Mouse (Mus musculus): ENCODE data around the gene Atp8b3. TPM values are rescaled to one million over a fixed set of nuclear protein-coding genes. Genes with fewer than 3 reads are reported as not detected.

Gene Atp8b3
- total RNA-seq, 2 experiments from 2014 or later = not detected

- peak; percentile 32 to 40 for DNase-seq
- intact Hi-C loops (cut with DNase I) = loop anchor here (10.0 kb wide), 1 partner anchor 229 kb away; no protein-coding TSS in a partner anchor
These were observed 5.2 kb downstream of the Atp8b3 start for GRCm38 (mm10) chr10:80533704-80534103.

GRCm38 (mm10) chr10:80532783-80533182 is 6.1 kb downstream of the Atp8b3 start:
- DNase-seq = no peak
- intact Hi-C loops (cut with DNase I) = loop anchor here (10.0 kb wide), 1 partner anchor 228 kb away; no protein-coding TSS in a partner anchor

- DNase-seq = no peak
- intact Hi-C loops (cut with DNase I) = no loop called here
These were observed 12.8 kb downstream of the Atp8b3 start for GRCm38 (mm10) chr10:80526172-80526571.

GRCm38 (mm10) chr10:80523299-80523698 is 15.6 kb downstream of the Atp8b3 start:
- intact Hi-C loops (cut with DNase I) = no loop called here
- no peak for DNase-seq

- intact Hi-C loops (cut with DNase I) = no loop called here
- no peak for DNase-seq
These were observed 19.6 kb downstream of the Atp8b3 start for GRCm38 (mm10) chr10:80519287-80519686.

DNA sequence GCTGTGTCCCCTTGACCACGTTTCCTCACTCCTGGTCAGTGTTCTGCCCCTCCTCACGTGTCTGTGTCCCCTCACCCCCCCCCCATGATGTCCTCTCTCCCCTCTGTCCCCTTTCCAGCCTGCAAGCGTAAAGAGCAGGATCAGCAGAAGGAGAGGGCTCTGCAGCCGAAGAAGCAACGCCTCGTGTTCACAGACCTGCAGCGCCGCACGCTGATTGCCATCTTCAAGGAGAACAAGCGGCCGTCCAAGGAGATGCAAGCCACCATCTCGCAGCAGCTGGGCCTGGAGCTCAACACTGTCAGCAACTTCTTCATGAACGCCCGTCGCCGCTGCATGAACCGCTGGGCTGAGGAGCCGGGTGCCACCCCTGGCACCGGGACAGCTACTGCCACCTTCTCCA is 25.2 kb downstream of the Atp8b3 start:
- intact Hi-C loops (cut with DNase I) = no loop called here
- DNase-seq = no peak

DNA sequence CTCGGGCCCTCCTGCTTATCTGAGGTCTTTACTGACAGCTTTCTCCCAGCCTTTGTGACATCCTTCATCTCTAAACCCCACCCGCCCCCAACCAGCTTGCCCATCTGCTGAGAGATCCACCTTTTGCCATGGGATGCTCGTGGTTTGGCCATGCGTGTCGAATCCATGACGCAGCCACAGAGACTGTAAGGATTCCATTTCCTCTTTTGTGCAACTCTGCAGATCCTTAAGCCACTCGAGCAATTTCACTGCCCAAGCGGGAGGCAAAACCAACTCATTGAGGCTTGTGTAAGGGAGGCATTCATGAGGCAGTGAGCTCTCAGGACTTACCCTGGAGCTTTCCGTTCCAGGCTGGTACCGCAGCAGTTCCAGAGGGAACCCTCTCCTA is 28.7 kb downstream of the Atp8b3 start:
- intact Hi-C loops (cut with DNase I) = no loop called here
- no peak for DNase-seq

- intact Hi-C loops (cut with DNase I) = loop anchor here (1.0 to 5.0 kb wide), 2 partner anchors 63 to 132 kb away; no protein-coding TSS in a partner anchor
These were observed 29.3 kb downstream of the Atp8b3 start for GRCm38 (mm10) chr10:80509412-80510272.

GRCm38 (mm10) chr10:80506222-80506621 is 32.7 kb downstream of the Atp8b3 start:
- intact Hi-C loops (cut with DNase I) = loop anchor here (2.0 to 5.0 kb wide), 2 partner anchors 51 to 129 kb away; no protein-coding TSS in a partner anchor
- peak; percentile 63 to 84 for DNase-seq

More at GRCm38 (mm10) chr10:80509412-80510272, 29.3 kb downstream of the Atp8b3 start:
- DNase-seq = peak; percentile 85 to 92

- DNase-seq = no peak
- intact Hi-C loops (cut with DNase I) = loop anchor here (5.0 kb wide), 1 partner anchor 127 kb away; no protein-coding TSS in a partner anchor
These were observed 34.2 kb downstream of the Atp8b3 start for GRCm38 (mm10) chr10:80504724-80505123.

- DNase-seq = peak; percentile 48 to 57
- intact Hi-C loops (cut with DNase I) = no loop called here
These were observed 35.2 kb downstream of the Atp8b3 start for GRCm38 (mm10) chr10:80503599-80504220.

DNA sequence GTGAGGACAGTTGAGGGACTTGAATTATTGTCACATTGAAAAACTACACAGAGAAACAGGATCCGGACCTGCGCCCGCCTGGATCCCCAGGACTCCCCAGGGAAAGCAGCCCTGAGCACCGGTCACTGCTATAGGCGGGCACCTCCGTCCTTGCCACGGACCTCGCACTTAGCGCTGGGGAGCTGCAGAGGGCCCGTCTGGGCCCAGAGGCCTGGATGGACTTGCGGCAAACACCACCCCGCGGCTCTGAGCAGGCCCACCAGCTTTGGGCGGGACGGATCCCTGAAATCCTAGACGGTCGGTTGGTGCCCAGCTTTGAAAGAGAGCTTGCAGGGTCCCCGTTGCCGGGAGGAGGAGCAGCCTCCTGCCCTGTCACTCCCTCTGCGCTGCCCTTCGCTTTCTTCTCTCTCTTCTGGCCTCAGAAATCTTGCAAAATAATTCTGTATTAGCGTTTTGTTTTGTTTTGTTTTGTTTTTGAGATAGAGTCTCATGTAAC is 36.1 kb downstream of the Atp8b3 start:
- intact Hi-C loops (cut with DNase I) = no loop called here
- no peak for DNase-seq

DNA sequence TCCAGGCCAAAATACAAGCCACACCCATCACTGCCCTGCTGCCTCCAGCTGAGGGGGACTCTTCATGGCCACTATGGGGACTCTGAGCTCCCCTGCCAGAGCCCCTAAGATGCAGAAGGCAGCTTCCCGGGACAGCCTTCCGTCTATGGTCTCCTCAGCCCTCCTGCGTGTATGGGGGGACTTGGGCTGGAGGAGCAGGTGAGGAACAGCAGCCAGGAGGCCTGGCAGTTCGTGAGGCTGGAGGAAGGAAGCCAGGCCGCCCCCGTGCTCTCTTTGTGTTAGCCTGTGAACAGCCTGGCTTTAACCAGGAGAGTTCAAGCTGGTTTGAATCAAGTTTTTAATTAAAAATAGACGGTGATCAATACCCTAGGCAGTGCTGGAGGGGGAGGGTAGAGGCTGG is 36.6 kb downstream of the Atp8b3 start:
- no peak for DNase-seq
- intact Hi-C loops (cut with DNase I) = no loop called here

DNA sequence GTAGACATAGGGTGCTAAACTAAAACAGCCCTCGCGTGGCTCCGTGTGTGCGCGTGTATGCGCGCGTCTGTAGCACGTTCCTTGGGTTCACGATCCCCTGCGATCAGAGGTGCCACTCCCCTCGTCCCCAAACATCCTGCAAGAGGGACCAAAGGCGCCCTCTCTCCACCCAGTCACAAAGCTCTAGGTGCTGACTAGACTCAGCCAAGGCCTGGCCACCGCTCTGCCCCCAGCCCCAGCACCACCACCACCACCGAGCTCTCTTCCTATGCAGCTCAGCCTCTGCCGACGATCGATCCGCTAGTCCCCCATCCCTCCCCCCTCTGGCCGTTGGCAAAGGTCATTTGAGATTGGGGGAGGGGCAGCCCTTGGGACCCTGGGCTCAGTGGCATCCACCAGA is 42.5 kb downstream of the Atp8b3 start:
- DNase-seq = no peak
- intact Hi-C loops (cut with DNase I) = no loop called here

DNA sequence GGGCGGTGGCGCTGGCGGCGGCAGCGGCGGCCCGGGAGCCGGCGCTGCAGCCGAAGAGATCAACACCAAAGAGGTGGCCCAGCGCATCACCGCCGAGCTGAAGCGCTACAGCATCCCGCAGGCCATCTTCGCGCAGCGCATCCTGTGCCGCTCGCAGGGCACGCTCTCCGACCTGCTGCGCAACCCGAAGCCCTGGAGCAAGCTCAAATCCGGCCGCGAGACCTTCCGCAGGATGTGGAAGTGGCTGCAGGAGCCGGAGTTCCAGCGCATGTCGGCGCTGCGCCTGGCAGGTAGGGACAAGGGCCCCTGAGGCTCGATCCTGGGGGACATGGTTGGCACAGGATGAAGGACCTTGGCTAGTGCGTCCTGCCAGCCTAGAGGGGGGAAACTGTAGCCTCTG is 43.0 kb downstream of the Atp8b3 start:
- intact Hi-C loops (cut with DNase I) = no loop called here
- no peak for DNase-seq

DNA sequence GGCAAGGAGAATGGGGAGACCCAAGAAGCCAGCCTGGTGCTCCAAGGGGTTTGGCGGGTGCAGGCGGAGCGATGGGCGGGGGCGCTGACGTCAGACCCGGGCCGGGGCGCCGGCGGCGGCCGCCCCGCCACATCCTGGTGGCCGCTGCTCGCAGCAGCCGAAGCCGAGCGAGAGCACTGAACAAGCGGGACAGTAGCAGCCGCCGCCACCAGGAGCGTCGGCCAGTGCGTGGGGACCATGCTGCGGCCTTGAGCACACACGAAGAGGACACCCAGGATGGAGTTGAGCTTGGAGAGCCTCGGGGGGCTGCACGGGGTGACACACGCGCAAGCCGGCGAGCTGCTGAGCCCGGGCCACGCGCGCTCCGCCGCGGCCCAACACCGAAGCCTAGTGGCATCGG is 44.2 kb downstream of the Atp8b3 start, which contains the start of gene Onecut3:
Onecut3 (plus strand) TSS at position 104 of the 400 bp plus-strand sequence.
- peak; percentile 58 to 63 for DNase-seq
- intact Hi-C loops (cut with DNase I) = no loop called here

GRCm38 (mm10) chr10:80490051-80490450 is 48.9 kb downstream of the Atp8b3 start:
- intact Hi-C loops (cut with DNase I) = no loop called here
- DNase-seq = peak; percentile 88

DNA sequence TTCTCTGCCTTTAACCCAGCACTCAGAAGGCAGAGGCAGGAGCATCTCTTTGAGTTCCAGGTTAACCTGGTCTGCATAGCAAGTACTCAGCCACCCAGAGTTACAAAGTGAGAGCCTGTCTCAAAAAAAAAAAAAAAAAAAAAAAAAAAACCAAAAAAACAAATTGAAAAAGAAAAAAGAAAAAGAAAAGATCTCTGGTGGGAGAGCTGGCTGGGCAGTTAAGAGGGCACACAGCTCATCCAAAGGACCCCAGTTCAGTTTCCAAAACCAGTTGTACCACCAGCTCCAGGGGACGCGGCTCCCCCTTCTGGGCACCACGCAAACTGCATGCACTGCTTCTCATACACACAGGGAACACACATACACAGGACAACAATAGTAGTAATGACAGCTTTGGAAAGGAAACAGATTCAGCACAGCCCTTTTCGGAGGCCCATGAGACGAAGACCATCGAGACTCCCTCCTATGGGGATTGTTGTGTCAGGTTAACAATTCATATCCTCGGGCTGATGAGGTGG is 52.0 kb downstream of the Atp8b3 start:
- DNase-seq = no peak
- intact Hi-C loops (cut with DNase I) = no loop called here

GRCm38 (mm10) chr10:80481002-80481401 is 57.9 kb downstream of the Atp8b3 start:
- intact Hi-C loops (cut with DNase I) = no loop called here
- DNase-seq = no peak

DNA sequence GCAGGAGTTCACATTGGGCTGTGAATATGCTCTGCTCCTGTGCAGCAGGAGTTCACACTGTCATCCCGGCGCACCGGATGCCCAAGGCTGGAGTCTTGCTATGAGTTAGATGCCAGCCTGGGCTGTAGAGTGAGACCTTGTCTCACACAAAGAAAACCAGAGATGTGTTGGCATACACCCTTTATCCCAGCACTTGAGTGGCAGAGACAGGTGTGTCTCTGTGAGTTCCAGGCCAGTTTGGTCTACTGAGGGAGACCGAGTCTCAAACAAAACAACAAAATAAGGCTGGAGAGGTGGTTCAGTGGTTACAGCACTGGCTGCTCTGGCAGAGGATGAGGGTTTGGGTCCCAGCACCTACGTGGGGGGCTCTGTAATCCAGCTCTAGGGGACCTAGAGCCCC is 60.4 kb downstream of the Atp8b3 start:
- intact Hi-C loops (cut with DNase I) = no loop called here
- DNase-seq = no peak

GRCm38 (mm10) chr10:80475290-80475959 is 63.5 kb downstream of the Atp8b3 start:
- intact Hi-C loops (cut with DNase I) = no loop called here
- DNase-seq = peak; percentile 90
